Mouse (Mus musculus) MEL (cell line): ENCODE data around the gene Fam49a.

Experiments
- CTCF ChIP-seq, 3 experiments: IDR thresholded peaks in 2 of 3; conservative IDR thresholded peaks in 1 of 3; 2 replicates each; pipeline ENCODE4 v1.5.1; 2011 to 2012; ENCODE audit warnings: low read length in 3 of 3, low read depth in 2 of 3, mild to moderate bottlenecking in 2 of 3, improper control_type of control experiment in 1 of 3, inconsistent platforms in 1 of 3, mixed read lengths in 1 of 3, moderate library complexity in 1 of 3; ENCODE audit not compliant: control insufficient read depth in 1 of 3, insufficient read depth in 1 of 3, poor library complexity in 1 of 3, severe bottlenecking in 1 of 3
- MEF2A ChIP-seq: IDR thresholded peaks from 2 replicates; pipeline ENCODE4 v1.6.1; 2014; ENCODE audit warnings: low read depth, mild to moderate bottlenecking, inconsistent platforms, low read length, improper control_type of control experiment; ENCODE audit not compliant: poor library complexity, insufficient replicate concordance, severe bottlenecking; ENCODE audit errors: extremely low read depth
- TBP ChIP-seq: IDR thresholded peaks from 2 replicates; pipeline ENCODE4 v1.8.0; 2011; ENCODE audit warnings: low read depth, low read length, improper control_type of control experiment
- ZKSCAN1 ChIP-seq: IDR thresholded peaks from 2 replicates; pipeline ENCODE4 v1.6.1; 2012; ENCODE audit warnings: low read depth, mild to moderate bottlenecking, inconsistent platforms, low read length, improper control_type of control experiment, moderate library complexity

DNA sequence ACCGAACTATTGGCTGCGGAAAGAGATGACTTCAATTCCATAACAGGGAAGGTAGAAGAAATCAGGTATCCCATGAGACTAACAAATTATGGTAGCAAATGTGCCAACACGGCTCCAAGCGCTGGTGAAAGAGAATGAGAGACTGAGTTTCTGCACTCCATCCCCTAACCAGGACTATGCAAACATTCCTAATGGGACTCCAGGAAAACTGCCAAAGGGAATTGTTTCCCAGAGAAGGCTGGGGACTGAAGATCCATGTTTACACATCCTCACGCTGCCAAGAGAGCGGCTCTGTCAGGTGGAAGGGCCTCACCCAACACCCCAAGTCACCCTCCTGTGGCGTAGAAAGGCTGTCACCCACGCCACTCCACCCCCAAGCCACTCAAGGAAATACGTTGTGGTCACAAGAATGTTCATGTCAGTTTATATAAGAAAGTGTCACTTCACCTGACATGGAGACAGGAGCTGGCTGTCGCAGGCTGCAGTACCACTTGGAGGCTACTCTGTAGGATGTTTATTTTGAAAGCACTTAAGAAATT lies 92.2 kb downstream of the Fam49a start:
- TF ChIP-seq MEF2A: no peak
- no peak for TF ChIP-seq TBP
- TF ChIP-seq CTCF (IDR thresholded peaks at IDR 0.05 in 2 of 3, conservative IDR thresholded peaks at IDR 0.05 in 1 of 3; ENCODE audit: control insufficient read depth in 1 of 3, insufficient read depth in 1 of 3, low read depth in 2 of 3, low read length in 3 of 3, poor library complexity in 1 of 3, severe bottlenecking in 1 of 3): no peak
- no peak for TF ChIP-seq ZKSCAN1
